Mouse (Mus musculus) colon, adult 2 months (tissue): ENCODE results near the gene Klhl9. TPM values are rescaled to one million over a fixed set of nuclear protein-coding genes. Genes with fewer than 3 reads are reported as not detected.

Experiments
- polyA plus RNA-seq: library from polyadenylated mRNA; depleted of rRNA; stranded (reverse); fragments of >200 nt; gene quantifications from 2 replicates; pipeline ENCODE4 v1.2.3, GENCODE M21; 2012; rRNA removed

Klhl9 gene
- polyA plus RNA-seq = 17.9 and 18.2 TPM in 2 replicates

GRCm38 (mm10) chr4:88721791-88722721 is at the start of gene Klhl9, which contains the start of gene Gm26566:
Klhl9 (minus strand) TSS chr4:88722465.
Gm26566 (plus strand) TSS chr4:88721805.

GRCm38 (mm10) chr4:88759610-88760268 is 37.5 kb upstream of the Klhl9 start, which contains the start of gene Gm13283:
Gm13283 (plus strand) TSS chr4:88760119.

GRCm38 (mm10) chr4:88754818-88755340 is 32.6 kb upstream of the Klhl9 start, which contains the start of gene Gm13271:
Gm13271 (plus strand) TSS chr4:88754868.

GRCm38 (mm10) chr4:88691259-88691658 is 31.0 kb downstream of the Klhl9 start, which contains the start of gene Ifnab:
Ifnab (minus strand) TSS chr4:88691359.

GRCm38 (mm10) chr4:88683812-88684211 is 38.5 kb downstream of the Klhl9 start, which contains the start of gene Ifna2:
Ifna2 (minus strand) TSS chr4:88683912.

GRCm38 (mm10) chr4:88676824-88677223 is 45.4 kb downstream of the Klhl9 start, which contains the start of gene Ifna16:
Ifna16 (minus strand) TSS chr4:88676924.

Other genes with a start within 250 kb of the Klhl9 start
- gene Ifnb1, start 199.7 kb downstream of the Klhl9 start, polyA plus RNA-seq = not detected in 2 replicates
- not detected in 2 replicates for gene Ifna15, start 164.2 kb downstream of the Klhl9 start, polyA plus RNA-seq
- not detected in 2 replicates for gene Ifna14, start 150.7 kb downstream of the Klhl9 start, polyA plus RNA-seq
- gene Ifna9, start 130.1 kb downstream of the Klhl9 start, polyA plus RNA-seq = not detected in 2 replicates
- gene Ifna12, start 119.1 kb downstream of the Klhl9 start, polyA plus RNA-seq = not detected in 2 replicates
- not detected in 2 replicates for gene C87499, start 88.1 kb downstream of the Klhl9 start, polyA plus RNA-seq
- gene Ifna13, start 78.0 kb downstream of the Klhl9 start, polyA plus RNA-seq = not detected in 2 replicates
- gene Ifna16, start 45.5 kb downstream of the Klhl9 start, polyA plus RNA-seq = not detected in 2 replicates
- not detected in 2 replicates for gene Ifna2, start 38.6 kb downstream of the Klhl9 start, polyA plus RNA-seq
- not detected in 2 replicates for gene Ifnab, start 31.1 kb downstream of the Klhl9 start, polyA plus RNA-seq
- 0.15 and 0.44 TPM in 2 replicates for gene Gm26566, start 660 bp downstream of the Klhl9 start, polyA plus RNA-seq
- gene Gm13271, start 32.4 kb upstream of the Klhl9 start, polyA plus RNA-seq = not detected in 2 replicates
- not detected in 2 replicates for gene Gm13283, start 37.7 kb upstream of the Klhl9 start, polyA plus RNA-seq
- gene Gm13290, start 51.4 kb upstream of the Klhl9 start, polyA plus RNA-seq = not detected in 2 replicates
- gene Gm13289, start 54.5 kb upstream of the Klhl9 start, polyA plus RNA-seq = not detected in 2 replicates
- not detected in 2 replicates for gene Gm13272, start 57.4 kb upstream of the Klhl9 start, polyA plus RNA-seq
- not detected in 2 replicates for gene Ifnz, start 59.7 kb upstream of the Klhl9 start, polyA plus RNA-seq
- gene Gm13276, start 63.2 kb upstream of the Klhl9 start, polyA plus RNA-seq = not detected in 2 replicates
- gene Gm13277, start 66.2 kb upstream of the Klhl9 start, polyA plus RNA-seq = not detected in 2 replicates
- gene Gm13278, start 69.1 kb upstream of the Klhl9 start, polyA plus RNA-seq = not detected in 2 replicates
- not detected in 2 replicates for gene Gm13275, start 72.0 kb upstream of the Klhl9 start, polyA plus RNA-seq
- not detected in 2 replicates for gene Gm13279, start 74.9 kb upstream of the Klhl9 start, polyA plus RNA-seq
- gene Gm13285, start 77.2 kb upstream of the Klhl9 start, polyA plus RNA-seq = not detected in 2 replicates
- gene Gm13287, start 80.8 kb upstream of the Klhl9 start, polyA plus RNA-seq = not detected in 2 replicates
- not detected in 2 replicates for gene Gm13288, start 83.1 kb upstream of the Klhl9 start, polyA plus RNA-seq
- gene Ifna7, start 93.8 kb upstream of the Klhl9 start, polyA plus RNA-seq = not detected in 2 replicates
- gene Ifna11, start 97.5 kb upstream of the Klhl9 start, polyA plus RNA-seq = not detected in 2 replicates
- not detected in 2 replicates for gene Ifna6, start 105.0 kb upstream of the Klhl9 start, polyA plus RNA-seq
- not detected in 2 replicates for gene Ifna5, start 113.1 kb upstream of the Klhl9 start, polyA plus RNA-seq
- not detected in 2 replicates for gene Ifna4, start 119.4 kb upstream of the Klhl9 start, polyA plus RNA-seq
- not detected in 2 replicates for gene Ifna1, start 127.6 kb upstream of the Klhl9 start, polyA plus RNA-seq
- gene Ifne, start 157.7 kb upstream of the Klhl9 start, polyA plus RNA-seq = not detected in 2 replicates